Mouse (Mus musculus): Measurements from ENCODE around the gene BC052040. TPM values are rescaled to one million over a fixed set of nuclear protein-coding genes. Genes with fewer than 3 reads are reported as not detected.

The BC052040 gene
- total RNA-seq, 2 experiments from 2014 or later: 6.3 to 7.9 TPM

- no peak for DNase-seq
Measured at GRCm38 (mm10) chr2:115601280-115601679, 19.8 kb downstream of the BC052040 start.

- DNase-seq: no peak
Measured at GRCm38 (mm10) chr2:115602116-115602515, 20.6 kb downstream of the BC052040 start.

- DNase-seq: no peak
Measured at GRCm38 (mm10) chr2:115604132-115604531, 22.6 kb downstream of the BC052040 start.

GRCm38 (mm10) chr2:115605829-115606336, 24.4 kb downstream of the BC052040 start:
- no peak for DNase-seq

- DNase-seq: no peak
Measured at GRCm38 (mm10) chr2:115609020-115609419, 27.5 kb downstream of the BC052040 start.

GRCm38 (mm10) chr2:115610092-115610491, 28.6 kb downstream of the BC052040 start:
- DNase-seq: no peak

GRCm38 (mm10) chr2:115610503-115610902, 29.0 kb downstream of the BC052040 start:
- DNase-seq: no peak

- no peak for DNase-seq
Measured at GRCm38 (mm10) chr2:115613830-115614520, 32.5 kb downstream of the BC052040 start.

- DNase-seq: no peak
Measured at GRCm38 (mm10) chr2:115628471-115628870, 47.0 kb downstream of the BC052040 start.

GRCm38 (mm10) chr2:115631031-115631434, 49.5 kb downstream of the BC052040 start:
- no peak for DNase-seq

- DNase-seq: no peak
Measured at GRCm38 (mm10) chr2:115631826-115632225, 50.3 kb downstream of the BC052040 start.

GRCm38 (mm10) chr2:115650203-115650602, 68.7 kb downstream of the BC052040 start:
- DNase-seq: no peak

- DNase-seq: no peak
Measured at GRCm38 (mm10) chr2:115659712-115660111, 78.2 kb downstream of the BC052040 start.

- DNase-seq: no peak
Measured at GRCm38 (mm10) chr2:115660213-115661120, 79.0 kb downstream of the BC052040 start.

- no peak for DNase-seq
Measured at GRCm38 (mm10) chr2:115667516-115667915, 86.0 kb downstream of the BC052040 start.

- no peak for DNase-seq
Measured at GRCm38 (mm10) chr2:115673054-115673660, 91.6 kb downstream of the BC052040 start.

GRCm38 (mm10) chr2:115678786-115679185, 97.3 kb downstream of the BC052040 start:
- DNase-seq: no peak

GRCm38 (mm10) chr2:115685250-115685649, 103.7 kb downstream of the BC052040 start:
- no peak for DNase-seq

GRCm38 (mm10) chr2:115687612-115688011, 106.1 kb downstream of the BC052040 start:
- no peak for DNase-seq

GRCm38 (mm10) chr2:115688282-115688681, 106.8 kb downstream of the BC052040 start:
- no peak for DNase-seq

- no peak for DNase-seq
Measured at GRCm38 (mm10) chr2:115693841-115694240, 112.3 kb downstream of the BC052040 start.

- DNase-seq: no peak
Measured at GRCm38 (mm10) chr2:115694386-115694785, 112.9 kb downstream of the BC052040 start.

GRCm38 (mm10) chr2:115699032-115699431, 117.5 kb downstream of the BC052040 start:
- DNase-seq: no peak
